Mouse (Mus musculus) CH12.LX (cell line): Measurements from ENCODE around the gene Cc2d1a.

ENCODE experiments used
- CTCF ChIP-seq, 2 experiments: IDR thresholded peaks in 1 of 2; conservative IDR thresholded peaks in 1 of 2; 2 replicates each; pipeline ENCODE4 v1.5.1; 2011 to 2012; ENCODE audit warnings: low read depth in 2 of 2, low read length in 2 of 2, improper control_type of control experiment in 1 of 2, inconsistent platforms in 1 of 2, mild to moderate bottlenecking in 1 of 2, moderate library complexity in 1 of 2
- ELF1 ChIP-seq: IDR thresholded peaks from 2 replicates; pipeline ENCODE4 v1.6.1; 2014; ENCODE audit warnings: low read depth, mild to moderate bottlenecking, inconsistent platforms, low read length, improper control_type of control experiment
- EP300 ChIP-seq: IDR thresholded peaks from 2 replicates; pipeline ENCODE4 v1.6.1; 2011; ENCODE audit warnings: low read length, improper control_type of control experiment
- ETS1 ChIP-seq: conservative IDR thresholded peaks from 2 replicates; pipeline ENCODE4 v1.6.1; 2012; ENCODE audit warnings: low read depth, mild to moderate bottlenecking, inconsistent platforms, low read length, improper control_type of control experiment, moderate library complexity
- MYC ChIP-seq: IDR thresholded peaks from 2 replicates; pipeline ENCODE4 v1.6.1; 2011; ENCODE audit warnings: low read depth, mild to moderate bottlenecking, improper control_type of control experiment, low read length
- POLR2A ChIP-seq: IDR thresholded peaks from 2 replicates; pipeline ENCODE4 v1.6.1; 2011; ENCODE audit warnings: low read depth, mild to moderate bottlenecking, improper control_type of control experiment, low read length
- POLR2AphosphoS2 ChIP-seq: IDR thresholded peaks from 2 replicates; pipeline ENCODE4 v1.6.1; 2011; ENCODE audit warnings: low read depth, low read length, improper control_type of control experiment
- RAD21 ChIP-seq: IDR thresholded peaks from 2 replicates; pipeline ENCODE4 v1.6.1; 2011; ENCODE audit warnings: low read depth, mild to moderate bottlenecking, low read length, improper control_type of control experiment, moderate library complexity
- SMC3 ChIP-seq: IDR thresholded peaks from 2 replicates; pipeline ENCODE4 v1.6.1; 2011; ENCODE audit warnings: low read depth, low read length, improper control_type of control experiment
- TCF12 ChIP-seq: IDR thresholded peaks from 2 replicates; pipeline ENCODE4 v1.6.1; 2014; ENCODE audit warnings: low read depth, mild to moderate bottlenecking, inconsistent platforms, low read length, improper control_type of control experiment
- USF1 ChIP-seq: IDR thresholded peaks from 2 replicates; pipeline ENCODE4 v1.6.1; 2014; ENCODE audit warnings: low read depth, mild to moderate bottlenecking, inconsistent platforms, low read length, improper control_type of control experiment
- ZC3H11A ChIP-seq: IDR thresholded peaks from 2 replicates; pipeline ENCODE4 v1.6.1; 2012; ENCODE audit warnings: low read depth, mild to moderate bottlenecking, inconsistent platforms, low read length, improper control_type of control experiment

GRCm38 (mm10) chr8:84096061-84096460 lies 51.7 kb downstream of the Cc2d1a start:
- TF ChIP-seq POLR2A (no peak), ETS1 (no peak), ELF1 (no peak), CTCF (conservative IDR thresholded peaks at IDR 0.05 in 1 of 2, IDR thresholded peaks at IDR 0.05 in 1 of 2; ENCODE audit: low read depth in 2 of 2, low read length in 2 of 2) (no peak), SMC3 (no peak), TCF12 (no peak), RAD21 (no peak), POLR2AphosphoS2 (no peak), USF1 (no peak), EP300 (no peak), ZC3H11A (no peak), MYC (no peak)
